Mouse (Mus musculus) brain, embryonic 14.5 days (tissue): ENCODE measurements around the gene Gramd4.

ENCODE experiments used
- CTCF ChIP-seq: fragments of 200-500 bp; IDR thresholded peaks from 2 replicates; pipeline ENCODE4 v1.5.1; 2012; ENCODE audit warnings: inconsistent platforms, mild to moderate bottlenecking, moderate library complexity, borderline replicate concordance; ENCODE audit not compliant: insufficient read depth, insufficient read length; ENCODE audit errors: extremely low read depth
- POLR2A ChIP-seq: fragments of 200-500 bp; IDR thresholded peaks from 2 replicates; pipeline ENCODE4 v1.6.1; 2012; ENCODE audit warnings: mild to moderate bottlenecking, inconsistent platforms, borderline replicate concordance; ENCODE audit not compliant: poor library complexity, insufficient read depth, insufficient read length, severe bottlenecking; ENCODE audit errors: extremely low read depth

- no peak for TF ChIP-seq POLR2A
- TF ChIP-seq CTCF = peak; percentile 16; the same call in 1 of the 2 replicates
Measured at GRCm38 (mm10) chr15:86042364-86042763, 15.1 kb upstream of the Gramd4 start.
